Mouse (Mus musculus): ENCODE data around the gene A830031A19Rik. TPM values are rescaled to one million over a fixed set of nuclear protein-coding genes. Genes with fewer than 3 reads are reported as not detected.

A830031A19Rik gene
- polyA plus RNA-seq, 1 experiment from 2014 or later, result not detected

GRCm38 (mm10) chr11:24109388-24109787 lies 34.5 kb upstream of the A830031A19Rik start:
- ATAC-seq (ENCODE audit: low read depth), result no peak
- Histone ChIP-seq H3K4me2 (ENCODE audit: low read depth, low read length) (no peak overlapping the region), H3K27ac (ENCODE audit: low read length) (no peak overlapping the region), H3K4me1 (ENCODE audit: control insufficient read depth, low read depth, low read length) (peaks cover 21% of the 10 kb centered on the region), H3K9ac (ENCODE audit: low read depth, low read length) (no peak overlapping the region), H3K9me3 (replicated peaks; ENCODE audit: control insufficient read depth, low read length) (no peaks in the 10 kb centered on the region), H3K4me3 (ENCODE audit: low read depth, low read length) (no peak overlapping the region), H3K36me3 (ENCODE audit: control insufficient read depth, insufficient read depth) (no peaks in the 10 kb centered on the region), H3K27me3 (ENCODE audit: control insufficient read depth, insufficient read depth, low read depth, low read length) (no peaks in the 10 kb centered on the region)
- 39% methylated on average over 3 of the region's 3 CpGs for WGBS (ENCODE audit: insufficient replicate concordance)

GRCm38 (mm10) chr11:24108974-24109373 lies 34.1 kb upstream of the A830031A19Rik start:
- WGBS (ENCODE audit: insufficient replicate concordance), result 54% methylated on average over 3 of the region's 3 CpGs
- Histone ChIP-seq H3K27ac (ENCODE audit: low read length) (no peak overlapping the region), H3K27me3 (ENCODE audit: control insufficient read depth, insufficient read depth, low read depth, low read length) (no peaks in the 10 kb centered on the region), H3K9ac (ENCODE audit: low read depth, low read length) (no peak overlapping the region), H3K4me3 (ENCODE audit: low read depth, low read length) (no peak overlapping the region), H3K4me1 (ENCODE audit: control insufficient read depth, low read depth, low read length) (peaks cover 17% of the 10 kb centered on the region), H3K4me2 (ENCODE audit: low read depth, low read length) (no peak overlapping the region), H3K36me3 (ENCODE audit: control insufficient read depth, insufficient read depth) (no peaks in the 10 kb centered on the region), H3K9me3 (replicated peaks; ENCODE audit: control insufficient read depth, low read length) (no peaks in the 10 kb centered on the region)
- no peak for ATAC-seq (ENCODE audit: low read depth)

- Histone ChIP-seq H3K27me3 (ENCODE audit: control insufficient read depth, insufficient read depth, low read depth, low read length) (no peaks in the 10 kb centered on the region), H3K36me3 (ENCODE audit: control insufficient read depth, insufficient read depth) (no peaks in the 10 kb centered on the region), H3K4me3 (ENCODE audit: low read depth, low read length) (no peak overlapping the region), H3K27ac (ENCODE audit: low read length) (no peak overlapping the region), H3K9ac (ENCODE audit: low read depth, low read length) (no peak overlapping the region), H3K4me1 (ENCODE audit: control insufficient read depth, low read depth, low read length) (peaks cover 22% of the 10 kb centered on the region), H3K4me2 (ENCODE audit: low read depth, low read length) (no peak overlapping the region), H3K9me3 (replicated peaks; ENCODE audit: control insufficient read depth, low read length) (no peaks in the 10 kb centered on the region)
- no peak for ATAC-seq (ENCODE audit: low read depth)
- WGBS (ENCODE audit: insufficient replicate concordance), result 78% methylated on average over 5 of the region's 5 CpGs
Measured at GRCm38 (mm10) chr11:24107414-24107813, 32.6 kb upstream of the A830031A19Rik start.

- peak overlapping the region; percentile 0; the same call in 1 of the 2 replicates for H3K27ac ChIP-seq (ENCODE audit: low read length)
- no peaks in the 10 kb centered on the region for H3K9me3 ChIP-seq (replicated peaks; ENCODE audit: control insufficient read depth, low read length)
- WGBS (ENCODE audit: insufficient replicate concordance), result 69% methylated on average over 6 of the region's 6 CpGs
Measured at GRCm38 (mm10) chr11:24103128-24103742, 28.4 kb upstream of the A830031A19Rik start.

GRCm38 (mm10) chr11:24102372-24102771 lies 27.5 kb upstream of the A830031A19Rik start:
- peaks cover 42% of the 10 kb centered on the region for H3K4me1 ChIP-seq (ENCODE audit: control insufficient read depth, low read depth, low read length)
- no peak overlapping the region for H3K4me2 ChIP-seq (ENCODE audit: low read depth, low read length)
- H3K9me3 ChIP-seq (replicated peaks; ENCODE audit: control insufficient read depth, low read length), result no peaks in the 10 kb centered on the region
- 47% methylated on average over 2 of the region's 2 CpGs for WGBS (ENCODE audit: insufficient replicate concordance)
- H3K27ac ChIP-seq (ENCODE audit: low read length), result peak overlapping the region; percentile 71
- no peak for ATAC-seq (ENCODE audit: low read depth)
- H3K27me3 ChIP-seq (ENCODE audit: control insufficient read depth, insufficient read depth, low read depth, low read length), result no peaks in the 10 kb centered on the region
- no peak overlapping the region for H3K9ac ChIP-seq (ENCODE audit: low read depth, low read length)
- no peak overlapping the region for H3K4me3 ChIP-seq (ENCODE audit: low read depth, low read length)
- no peaks in the 10 kb centered on the region for H3K36me3 ChIP-seq (ENCODE audit: control insufficient read depth, insufficient read depth)

More at GRCm38 (mm10) chr11:24103128-24103742, 28.4 kb upstream of the A830031A19Rik start:
- ATAC-seq (ENCODE audit: low read depth), result no peak
- Histone ChIP-seq H3K4me1 (ENCODE audit: control insufficient read depth, low read depth, low read length) (peaks cover 45% of the 10 kb centered on the region), H3K36me3 (ENCODE audit: control insufficient read depth, insufficient read depth) (no peaks in the 10 kb centered on the region), H3K4me3 (ENCODE audit: low read depth, low read length) (no peak overlapping the region), H3K27me3 (ENCODE audit: control insufficient read depth, insufficient read depth, low read depth, low read length) (no peaks in the 10 kb centered on the region), H3K9ac (ENCODE audit: low read depth, low read length) (no peak overlapping the region), H3K4me2 (ENCODE audit: low read depth, low read length) (no peak overlapping the region)

GRCm38 (mm10) chr11:24101625-24102024 lies 26.8 kb upstream of the A830031A19Rik start:
- Histone ChIP-seq H3K27ac (ENCODE audit: low read length) (peak overlapping the region; percentile 71), H3K4me3 (ENCODE audit: low read depth, low read length) (no peak overlapping the region), H3K36me3 (ENCODE audit: control insufficient read depth, insufficient read depth) (no peaks in the 10 kb centered on the region), H3K4me1 (ENCODE audit: control insufficient read depth, low read depth, low read length) (peaks cover 41% of the 10 kb centered on the region), H3K4me2 (ENCODE audit: low read depth, low read length) (peak overlapping the region; percentile 36; the same call in 1 of the 2 replicates), H3K27me3 (ENCODE audit: control insufficient read depth, insufficient read depth, low read depth, low read length) (no peaks in the 10 kb centered on the region), H3K9ac (ENCODE audit: low read depth, low read length) (peak overlapping the region; percentile 36), H3K9me3 (replicated peaks; ENCODE audit: control insufficient read depth, low read length) (no peaks in the 10 kb centered on the region)
- WGBS (ENCODE audit: insufficient replicate concordance), result 30% methylated on average over 3 of the region's 3 CpGs
- ATAC-seq (ENCODE audit: low read depth), result peak; percentile 74

- WGBS (ENCODE audit: insufficient replicate concordance), result 19% methylated on average over 4 of the region's 4 CpGs
Measured at GRCm38 (mm10) chr11:24100449-24101070, 25.7 kb upstream of the A830031A19Rik start.

GRCm38 (mm10) chr11:24099886-24100293 lies 25.0 kb upstream of the A830031A19Rik start:
- H3K9me3 ChIP-seq (replicated peaks; ENCODE audit: control insufficient read depth, low read length), result no peaks in the 10 kb centered on the region
- WGBS (ENCODE audit: insufficient replicate concordance), result 18% methylated on average over 7 of the region's 7 CpGs
- H3K9ac ChIP-seq (ENCODE audit: low read depth, low read length), result no peak overlapping the region
- no peaks in the 10 kb centered on the region for H3K36me3 ChIP-seq (ENCODE audit: control insufficient read depth, insufficient read depth)
- peak overlapping the region; percentile 62 for H3K27ac ChIP-seq (ENCODE audit: low read length)
- H3K4me1 ChIP-seq (ENCODE audit: control insufficient read depth, low read depth, low read length), result peaks cover 46% of the 10 kb centered on the region
- H3K4me2 ChIP-seq (ENCODE audit: low read depth, low read length), result peak overlapping the region; percentile 36
- H3K27me3 ChIP-seq (ENCODE audit: control insufficient read depth, insufficient read depth, low read depth, low read length), result no peaks in the 10 kb centered on the region
- peak; percentile 55 for ATAC-seq (ENCODE audit: low read depth)
- H3K4me3 ChIP-seq (ENCODE audit: low read depth, low read length), result peak overlapping the region; percentile 4; the same call in 1 of the 2 replicates

More at GRCm38 (mm10) chr11:24100449-24101070, 25.7 kb upstream of the A830031A19Rik start:
- Histone ChIP-seq H3K27ac (ENCODE audit: low read length) (peak overlapping the region; percentile 80), H3K4me1 (ENCODE audit: control insufficient read depth, low read depth, low read length) (peaks cover 41% of the 10 kb centered on the region), H3K9me3 (replicated peaks; ENCODE audit: control insufficient read depth, low read length) (no peaks in the 10 kb centered on the region), H3K4me3 (ENCODE audit: low read depth, low read length) (no peak overlapping the region), H3K4me2 (ENCODE audit: low read depth, low read length) (peak overlapping the region; percentile 36), H3K9ac (ENCODE audit: low read depth, low read length) (no peak overlapping the region), H3K36me3 (ENCODE audit: control insufficient read depth, insufficient read depth) (no peaks in the 10 kb centered on the region), H3K27me3 (ENCODE audit: control insufficient read depth, insufficient read depth, low read depth, low read length) (no peaks in the 10 kb centered on the region)
- ATAC-seq (ENCODE audit: low read depth), result peak; percentile 74

GRCm38 (mm10) chr11:24099215-24099614 lies 24.4 kb upstream of the A830031A19Rik start:
- H3K36me3 ChIP-seq (ENCODE audit: control insufficient read depth, insufficient read depth), result no peaks in the 10 kb centered on the region
- peak overlapping the region; percentile 36; the same call in 1 of the 2 replicates for H3K4me2 ChIP-seq (ENCODE audit: low read depth, low read length)
- H3K27ac ChIP-seq (ENCODE audit: low read length), result peak overlapping the region; percentile 2; the same call in 1 of the 2 replicates
- no peak overlapping the region for H3K9ac ChIP-seq (ENCODE audit: low read depth, low read length)
- H3K27me3 ChIP-seq (ENCODE audit: control insufficient read depth, insufficient read depth, low read depth, low read length), result no peaks in the 10 kb centered on the region
- H3K4me3 ChIP-seq (ENCODE audit: low read depth, low read length), result no peak overlapping the region
- no peaks in the 10 kb centered on the region for H3K9me3 ChIP-seq (replicated peaks; ENCODE audit: control insufficient read depth, low read length)
- no peak for ATAC-seq (ENCODE audit: low read depth)
- 62% methylated on average over 10 of the region's 10 CpGs for WGBS (ENCODE audit: insufficient replicate concordance)
- H3K4me1 ChIP-seq (ENCODE audit: control insufficient read depth, low read depth, low read length), result peaks cover 48% of the 10 kb centered on the region

All from liver, embryonic 16.5 days (tissue).